Mouse (Mus musculus) hindbrain, embryonic 12.5 days (tissue): ENCODE measurements at regions not wholly inside any gene's neighbourhood (a gene's known extent, or its start where the extent isn't known, plus 50 kb on each side); places are given as distances from the start of the nearest gene placed in this dataset.

Experiments
- ATAC-seq: fragments of 200-750 bp; cut with Nextera tagmentation; 2 replicates; pipeline ENCODE4 v1.8.0; 2017; ENCODE audit warnings: moderate TSS enrichment; ENCODE audit not compliant: low FRiP score
- H3K27ac ChIP-seq: fragments of 300-500 bp; sonication (generic); 2 replicates; pipeline ENCODE4 v1.5.1; 2016; ENCODE audit warnings: mild to moderate bottlenecking
- H3K27me3 ChIP-seq: fragments of 300-500 bp; sonication (generic); 2 replicates; pipeline ENCODE4 v1.6.1; 2016; ENCODE audit warnings: mild to moderate bottlenecking
- H3K36me3 ChIP-seq: fragments of 300-500 bp; sonication (generic); 2 replicates; pipeline ENCODE4 v1.6.1; 2016; ENCODE audit warnings: mild to moderate bottlenecking
- H3K4me1 ChIP-seq: fragments of 300-500 bp; sonication (generic); 2 replicates; pipeline ENCODE4 v1.6.1; 2016
- H3K4me2 ChIP-seq: fragments of 300-500 bp; sonication (generic); replicated peaks from 2 replicates; pipeline ENCODE4 v1.6.1; 2016; ENCODE audit warnings: mild to moderate bottlenecking
- H3K4me3 ChIP-seq: fragments of 300-500 bp; sonication (generic); 2 replicates; pipeline ENCODE4 v1.5.1; 2016; ENCODE audit warnings: mild to moderate bottlenecking
- H3K9ac ChIP-seq: fragments of 300-500 bp; sonication (generic); 2 replicates; pipeline ENCODE4 v1.6.1; 2016; ENCODE audit warnings: mild to moderate bottlenecking, moderate library complexity
- H3K9me3 ChIP-seq: fragments of 300-500 bp; sonication (generic); replicated peaks from 2 replicates; pipeline ENCODE4 v1.6.1; 2016; ENCODE audit warnings: mild to moderate bottlenecking
- WGBS: fragments of 180-500 bp; shearing (Covaris S2); methylation state at CpG from one replicate; pipeline ENCODE4 v1.1.7; 2016; 5-methylcytosine and 5-hydroxymethylcytosine counted together

GRCm38 (mm10) chr2:166342407-166342806 lies 186.9 kb upstream of the Sulf2 start:
- Histone ChIP-seq H3K27me3 (peaks cover 15% of the 10 kb centered on the region), H3K4me2 (no peak overlapping the region), H3K9ac (no peak overlapping the region), H3K4me3 (no peak overlapping the region), H3K4me1 (peaks cover 48% of the 10 kb centered on the region), H3K36me3 (no peaks in the 10 kb centered on the region), H3K27ac (no peak overlapping the region), H3K9me3 (0 out of 2 replicates have a peak, but pooled peaks cover 3% of the 10 kb centered on the region)
- no peak for ATAC-seq
- 76% methylated on average over 9 of the region's 9 CpGs for WGBS

GRCm38 (mm10) chr2:166340196-166340595 lies 184.7 kb upstream of the Sulf2 start:
- Histone ChIP-seq H3K9me3 (0 out of 2 replicates have a peak, but pooled peaks cover 3% of the 10 kb centered on the region), H3K4me3 (no peak overlapping the region), H3K36me3 (no peaks in the 10 kb centered on the region), H3K4me1 (peaks cover 38% of the 10 kb centered on the region), H3K27me3 (peaks cover 31% of the 10 kb centered on the region), H3K9ac (no peak overlapping the region), H3K4me2 (no peak overlapping the region), H3K27ac (no peak overlapping the region)
- WGBS = 89% methylated on average over 9 of the region's 9 CpGs
- ATAC-seq = no peak

DNA sequence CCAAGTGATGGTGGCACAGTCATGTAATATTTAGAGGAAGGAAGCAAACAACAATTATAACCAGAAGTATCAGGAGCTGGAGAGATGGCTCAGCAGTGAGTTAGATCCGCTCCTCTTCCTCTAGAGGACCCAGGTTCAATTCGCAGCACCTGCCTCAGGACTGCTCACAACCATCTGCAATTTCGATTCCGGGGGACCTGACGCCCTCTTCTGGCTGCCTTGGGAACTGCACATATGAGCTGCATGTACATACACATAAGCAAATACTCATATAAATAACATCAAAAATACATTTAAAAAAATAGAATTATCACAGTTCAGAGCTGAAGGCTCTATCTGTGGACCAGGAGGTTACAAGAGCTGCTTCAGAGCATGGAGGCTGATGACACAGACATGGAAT lies 184.0 kb upstream of the Sulf2 start:
- Histone ChIP-seq H3K4me3 (no peak overlapping the region), H3K27me3 (peaks cover 25% of the 10 kb centered on the region; the same call in 1 of the 2 replicates), H3K36me3 (no peaks in the 10 kb centered on the region), H3K4me1 (peaks cover 31% of the 10 kb centered on the region), H3K27ac (no peak overlapping the region), H3K9ac (no peak overlapping the region), H3K4me2 (no peak overlapping the region), H3K9me3 (0 out of 2 replicates have a peak, but pooled peaks cover 3% of the 10 kb centered on the region)
- no peak for ATAC-seq
- WGBS = 78% methylated on average over 5 of the region's 5 CpGs

DNA sequence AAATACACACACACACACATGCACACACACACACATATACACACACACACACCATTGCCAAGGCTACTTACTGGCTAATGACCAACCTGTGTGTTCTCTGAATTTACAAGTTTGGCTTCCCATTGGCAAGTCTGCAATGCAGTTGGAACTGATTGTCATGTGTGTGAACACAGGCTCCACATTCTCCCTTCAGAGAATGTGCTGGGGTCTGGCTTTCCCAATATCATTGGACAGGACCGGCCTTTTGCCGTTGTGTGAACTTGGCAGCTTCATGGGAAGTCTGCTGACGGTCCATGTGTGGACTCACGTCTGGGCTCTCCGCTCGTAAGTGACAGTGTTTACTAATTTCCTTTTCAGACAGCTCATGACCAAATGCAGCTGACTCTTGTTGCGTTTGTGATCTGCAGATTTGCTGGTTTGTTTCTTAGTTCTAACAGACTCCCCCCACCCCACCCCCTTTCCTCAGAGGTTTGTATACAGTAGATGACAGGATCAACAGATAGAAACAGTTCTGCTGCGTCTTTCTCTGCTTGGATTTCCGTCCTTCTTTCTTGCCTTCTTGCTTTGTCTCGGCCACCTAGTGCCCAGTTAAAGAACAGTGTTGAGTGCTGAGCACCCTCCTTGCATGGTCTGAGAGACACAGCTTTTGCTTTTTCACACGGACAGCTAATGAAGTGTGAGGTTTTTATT lies 183.1 kb upstream of the Sulf2 start:
- Histone ChIP-seq H3K27me3 (peaks cover 26% of the 10 kb centered on the region; the same call in 1 of the 2 replicates), H3K4me3 (no peak overlapping the region), H3K9ac (no peak overlapping the region), H3K9me3 (0 out of 2 replicates have a peak, but pooled peaks cover 3% of the 10 kb centered on the region), H3K4me2 (no peak overlapping the region), H3K4me1 (peaks cover 23% of the 10 kb centered on the region), H3K27ac (no peak overlapping the region), H3K36me3 (no peaks in the 10 kb centered on the region)
- ATAC-seq = no peak
- 65% methylated on average over 11 of the region's 11 CpGs for WGBS

GRCm38 (mm10) chr2:166337666-166338065 lies 182.2 kb upstream of the Sulf2 start:
- Histone ChIP-seq H3K4me2 (no peak overlapping the region), H3K36me3 (no peaks in the 10 kb centered on the region), H3K4me1 (peaks cover 22% of the 10 kb centered on the region), H3K9ac (no peak overlapping the region), H3K27me3 (peaks cover 22% of the 10 kb centered on the region; the same call in 1 of the 2 replicates), H3K9me3 (0 out of 2 replicates have a peak, but pooled peaks cover 3% of the 10 kb centered on the region), H3K27ac (no peak overlapping the region), H3K4me3 (no peak overlapping the region)
- 52% methylated on average over 7 of the region's 7 CpGs for WGBS
- ATAC-seq = no peak

GRCm38 (mm10) chr2:166335702-166336101 lies 180.2 kb upstream of the Sulf2 start:
- Histone ChIP-seq H3K4me1 (peaks cover 18% of the 10 kb centered on the region), H3K4me2 (no peak overlapping the region), H3K27ac (no peak overlapping the region), H3K36me3 (no peaks in the 10 kb centered on the region), H3K27me3 (peaks cover 20% of the 10 kb centered on the region; the same call in 1 of the 2 replicates), H3K9ac (no peak overlapping the region), H3K9me3 (no peaks in the 10 kb centered on the region), H3K4me3 (no peak overlapping the region)
- no peak for ATAC-seq
- 78% methylated on average over 5 of the region's 5 CpGs for WGBS

DNA sequence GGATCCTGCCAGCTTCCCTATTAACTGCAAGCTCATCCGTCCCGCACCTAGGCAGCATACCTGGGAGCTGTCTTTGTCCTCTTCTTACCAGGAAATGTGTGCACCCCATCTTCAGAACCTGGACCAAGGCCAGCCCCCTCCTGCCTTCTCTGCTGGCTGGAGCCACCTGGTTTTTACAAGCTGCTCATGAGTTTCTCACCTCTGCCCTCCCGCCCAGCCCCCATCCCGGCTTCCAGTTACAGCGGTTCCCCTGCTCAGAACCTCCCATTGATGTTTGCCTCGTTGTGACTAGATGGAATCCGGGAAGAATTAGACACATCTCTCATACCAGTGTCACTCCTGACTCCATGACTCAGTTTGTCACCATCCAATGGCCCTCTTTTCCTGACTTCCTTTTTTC lies 179.1 kb upstream of the Sulf2 start:
- no peaks in the 10 kb centered on the region for H3K9me3 ChIP-seq
- peaks cover 20% of the 10 kb centered on the region; the same call in 1 of the 2 replicates for H3K27me3 ChIP-seq
- H3K27ac ChIP-seq = no peak overlapping the region
- no peak overlapping the region for H3K4me3 ChIP-seq
- no peak for ATAC-seq
- WGBS = 63% methylated on average over 7 of the region's 7 CpGs
- H3K9ac ChIP-seq = no peak overlapping the region
- H3K4me1 ChIP-seq = peaks cover 27% of the 10 kb centered on the region
- no peak overlapping the region for H3K4me2 ChIP-seq
- H3K36me3 ChIP-seq = no peaks in the 10 kb centered on the region

DNA sequence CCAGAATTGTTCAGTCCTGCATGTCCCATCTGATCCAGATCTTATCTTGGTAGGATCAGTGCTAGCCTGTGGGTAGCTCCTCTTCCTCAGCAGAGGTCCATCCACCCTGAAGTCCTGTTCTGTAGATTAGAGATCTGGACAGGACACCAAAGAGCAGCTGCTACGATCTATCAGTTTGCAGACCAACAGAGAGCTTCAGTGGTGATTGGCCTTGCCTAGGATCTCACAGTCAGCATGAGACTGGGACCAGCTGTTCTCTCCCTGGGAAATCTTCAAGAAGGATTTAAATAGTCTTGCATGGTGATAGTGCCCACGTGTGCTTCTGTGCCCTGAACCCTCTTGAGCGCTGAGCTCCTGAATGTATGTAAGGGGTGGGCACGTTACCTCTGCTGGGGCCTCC lies 178.4 kb upstream of the Sulf2 start:
- H3K4me1 ChIP-seq = peaks cover 34% of the 10 kb centered on the region
- H3K27me3 ChIP-seq = peaks cover 20% of the 10 kb centered on the region; the same call in 1 of the 2 replicates
- H3K4me3 ChIP-seq = no peak overlapping the region
- 80% methylated on average over 4 of the region's 4 CpGs for WGBS
- ATAC-seq = no peak
- H3K9me3 ChIP-seq = no peaks in the 10 kb centered on the region
- no peak overlapping the region for H3K27ac ChIP-seq
- H3K4me2 ChIP-seq = no peak overlapping the region
- H3K36me3 ChIP-seq = no peaks in the 10 kb centered on the region
- no peak overlapping the region for H3K9ac ChIP-seq

GRCm38 (mm10) chr2:166332748-166333417 lies 177.4 kb upstream of the Sulf2 start:
- H3K27ac ChIP-seq = 0 out of 2 replicates have a peak overlapping the region, but pooled peaks have one; percentile 9
- no peaks in the 10 kb centered on the region for H3K9me3 ChIP-seq
- H3K4me2 ChIP-seq = no peak overlapping the region
- H3K27me3 ChIP-seq = peaks cover 25% of the 10 kb centered on the region
- no peak overlapping the region for H3K4me3 ChIP-seq
- no peak overlapping the region for H3K9ac ChIP-seq
- H3K36me3 ChIP-seq = no peaks in the 10 kb centered on the region
- H3K4me1 ChIP-seq = peaks cover 29% of the 10 kb centered on the region
- ATAC-seq = no peak
- WGBS = 60% methylated on average over 13 of the region's 13 CpGs

GRCm38 (mm10) chr2:166331192-166331591 lies 175.7 kb upstream of the Sulf2 start:
- ATAC-seq = no peak
- Histone ChIP-seq H3K27me3 (peaks cover 15% of the 10 kb centered on the region), H3K9ac (no peak overlapping the region), H3K4me3 (no peak overlapping the region), H3K36me3 (no peaks in the 10 kb centered on the region), H3K4me2 (no peak overlapping the region), H3K4me1 (peaks cover 18% of the 10 kb centered on the region), H3K27ac (no peak overlapping the region), H3K9me3 (no peaks in the 10 kb centered on the region)
- WGBS = 95% methylated on average over 4 of the region's 4 CpGs

DNA sequence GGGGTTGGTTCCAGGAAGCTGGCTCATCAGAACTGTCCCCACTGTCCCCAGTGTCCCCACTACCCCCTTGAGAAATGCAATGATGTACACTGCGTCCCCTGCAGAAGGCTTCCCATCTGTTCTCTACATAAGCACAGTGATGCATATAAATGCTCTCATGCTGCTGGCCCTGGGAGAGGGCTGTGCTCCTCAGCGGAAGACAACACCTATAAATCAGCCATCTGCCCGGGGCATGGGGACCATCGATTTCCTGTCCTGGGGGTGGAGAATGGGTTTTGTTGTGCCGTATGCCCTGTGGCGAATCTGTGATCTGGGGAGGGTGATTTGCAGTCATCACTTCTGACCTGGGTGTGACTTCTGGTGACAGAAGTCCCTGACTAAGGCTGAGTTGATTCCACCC lies 174.9 kb upstream of the Sulf2 start:
- H3K27me3 ChIP-seq = peaks cover 10% of the 10 kb centered on the region
- H3K36me3 ChIP-seq = no peaks in the 10 kb centered on the region
- 47% methylated on average over 6 of the region's 6 CpGs for WGBS
- no peak overlapping the region for H3K9ac ChIP-seq
- no peak overlapping the region for H3K27ac ChIP-seq
- peak; percentile 58 for ATAC-seq
- no peak overlapping the region for H3K4me3 ChIP-seq
- no peaks in the 10 kb centered on the region for H3K9me3 ChIP-seq
- H3K4me1 ChIP-seq = peaks cover 19% of the 10 kb centered on the region
- no peak overlapping the region for H3K4me2 ChIP-seq

DNA sequence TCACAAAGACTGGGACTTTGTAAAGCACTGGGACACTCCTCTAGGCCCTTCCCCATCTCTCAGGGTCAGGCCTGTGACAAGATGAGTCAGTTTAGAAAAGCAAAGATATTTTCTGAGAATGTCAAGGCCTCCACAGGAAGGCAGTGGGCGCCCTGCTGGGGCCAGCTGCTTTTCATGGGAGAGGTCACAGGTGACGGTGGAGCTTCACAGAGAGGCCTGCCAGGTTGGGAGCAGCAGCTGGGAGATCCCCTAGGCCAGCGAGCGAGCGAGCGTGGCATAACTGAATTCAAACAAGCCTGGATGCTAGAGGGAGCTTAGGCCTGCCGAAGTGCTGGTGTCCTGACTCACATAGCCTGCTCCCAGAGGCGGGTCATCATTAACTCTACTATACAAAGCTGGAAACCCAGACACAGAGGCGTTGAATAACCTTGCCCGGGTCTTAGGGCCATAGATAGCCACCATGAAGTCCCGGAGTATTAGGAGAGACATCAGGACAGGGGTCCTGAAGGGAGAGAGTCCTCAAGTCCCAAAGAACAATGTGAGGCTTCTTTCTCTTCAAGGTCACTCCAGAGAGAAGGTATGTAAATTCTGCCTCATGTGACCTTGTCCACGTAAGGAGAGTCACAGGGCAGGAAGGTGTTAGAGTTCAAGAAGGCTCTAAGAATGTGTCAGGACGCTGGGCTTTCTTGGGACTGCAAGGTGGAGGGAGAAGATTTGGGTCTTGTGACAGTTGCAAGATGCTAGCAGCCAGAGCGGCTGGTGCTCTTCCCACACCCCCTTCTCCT lies 174.3 kb upstream of the Sulf2 start:
- H3K9me3 ChIP-seq = no peaks in the 10 kb centered on the region
- no peaks in the 10 kb centered on the region for H3K36me3 ChIP-seq
- 57% methylated on average over 14 of the region's 14 CpGs for WGBS
- no peak overlapping the region for H3K9ac ChIP-seq
- H3K4me3 ChIP-seq = no peak overlapping the region
- H3K27me3 ChIP-seq = peaks cover 8% of the 10 kb centered on the region
- peak overlapping the region; percentile 52 for H3K27ac ChIP-seq
- ATAC-seq = no peak
- no peak overlapping the region for H3K4me2 ChIP-seq
- H3K4me1 ChIP-seq = peaks cover 24% of the 10 kb centered on the region
